Mouse (Mus musculus): ENCODE data around the gene Adprm.

DNA sequence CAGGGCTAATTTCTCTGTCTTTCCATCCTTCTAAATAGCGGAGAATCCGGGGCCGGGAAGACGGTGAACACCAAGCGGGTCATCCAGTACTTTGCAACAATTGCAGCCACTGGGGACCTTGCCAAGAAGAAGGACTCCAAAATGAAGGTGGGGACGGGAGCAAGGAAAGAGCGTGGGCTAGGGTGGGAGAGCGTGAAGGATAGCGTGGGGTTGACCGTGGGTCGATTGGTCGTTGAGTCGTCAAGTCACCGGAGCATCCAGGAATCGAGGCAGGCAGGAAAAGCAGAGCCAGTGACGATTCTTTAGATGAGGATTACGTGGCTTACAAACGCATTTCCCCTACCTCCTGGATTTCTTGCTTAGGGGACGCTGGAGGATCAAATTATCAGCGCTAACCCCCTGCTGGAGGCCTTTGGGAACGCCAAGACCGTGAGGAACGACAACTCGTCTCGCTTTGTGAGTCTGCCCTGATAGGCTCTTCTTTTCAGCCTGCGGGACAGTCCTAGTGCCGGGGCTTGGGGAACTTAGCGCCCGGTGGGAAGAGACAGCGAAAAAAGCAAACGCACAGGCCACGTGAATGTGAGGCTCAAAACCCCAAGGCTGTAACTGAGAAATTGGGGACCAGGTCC, 31.4 kb upstream of the Adprm start:
- TF ChIP-seq CTCF (IDR thresholded peaks at IDR 0.05; ENCODE audit: low read depth, low read length) (no peak), POLR2A (IDR thresholded peaks at IDR 0.05; ENCODE audit: borderline replicate concordance, low read depth, low read length) (no peak)
